Mouse (Mus musculus) heart, postnatal 36 days (tissue): ENCODE data around the gene Msx2. TPM values are rescaled to one million over a fixed set of nuclear protein-coding genes. Genes with fewer than 3 reads are reported as not detected.

Source experiments
- DNase-seq, 2 experiments: peaks; one replicate each; pipeline ENCODE4 v3.0.0; 2021 to 2022
- intact Hi-C: fragments of 180-260 bp; cut with DNase I; formaldehyde crosslinking; loops from one replicate; pipeline ENCODE4 v1.15.1; 2025
- total RNA-seq, 2 experiments: library from RNA; stranded (reverse); gene quantifications; 2 replicates each; pipeline ENCODE4 v1.2.3; 2021

Msx2 gene
- total RNA-seq, 2 experiments from 2014 or later, result 0.62 to 0.67 TPM

- DNase-seq, result no peak
- intact Hi-C loops, result no loop called here
Observed at GRCm38 (mm10) chr13:53420741-53421140, 52.1 kb downstream of the Msx2 start.

GRCm38 (mm10) chr13:53419681-53420080 lies 53.2 kb downstream of the Msx2 start:
- intact Hi-C loops, result no loop called here
- no peak for DNase-seq

- DNase-seq, result no peak
- intact Hi-C loops, result no loop called here
Observed at GRCm38 (mm10) chr13:53417701-53418100, 55.2 kb downstream of the Msx2 start.

Other genes with a start within 250 kb of the Msx2 start
- 1 to 10 TPM; 1.3 to 1.9 TPM for gene Ror2, start 186.9 kb downstream of the Msx2 start, total RNA-seq
- gene Sptlc1, start 95.7 kb downstream of the Msx2 start, total RNA-seq, result 10 to 100 TPM; 13.3 to 14.9 TPM